Mouse (Mus musculus) midbrain, embryonic 12.5 days (tissue): ENCODE data around the gene Taf3. TPM values are rescaled to one million over a fixed set of nuclear protein-coding genes. Genes with fewer than 3 reads are reported as not detected.

Experiments used
- ATAC-seq: fragments of 200-750 bp; cut with Nextera tagmentation; 2 replicates; pipeline ENCODE4 v1.8.0; 2017; ENCODE audit warnings: low read depth, moderate TSS enrichment, moderate library complexity; ENCODE audit not compliant: low FRiP score
- H3K27ac ChIP-seq: fragments of 300-500 bp; sonication (generic); replicated peaks from 2 replicates; pipeline ENCODE4 v1.5.1; 2016; ENCODE audit warnings: mild to moderate bottlenecking
- H3K27me3 ChIP-seq: fragments of 300-500 bp; sonication (generic); 2 replicates; pipeline ENCODE4 v1.6.1; 2016; ENCODE audit warnings: mild to moderate bottlenecking
- H3K36me3 ChIP-seq: fragments of 300-500 bp; sonication (generic); 2 replicates; pipeline ENCODE4 v1.6.1; 2016
- H3K4me1 ChIP-seq: fragments of 300-500 bp; sonication (generic); 2 replicates; pipeline ENCODE4 v1.6.1; 2016
- H3K4me2 ChIP-seq: fragments of 300-500 bp; sonication (generic); replicated peaks from 2 replicates; pipeline ENCODE4 v1.6.1; 2016; ENCODE audit warnings: mild to moderate bottlenecking, moderate library complexity
- H3K4me3 ChIP-seq: fragments of 300-500 bp; sonication (generic); 2 replicates; pipeline ENCODE4 v1.5.1; 2016; ENCODE audit warnings: mild to moderate bottlenecking
- H3K9ac ChIP-seq: fragments of 300-500 bp; sonication (generic); replicated peaks from 2 replicates; pipeline ENCODE4 v1.6.1; 2016; ENCODE audit warnings: mild to moderate bottlenecking, moderate library complexity
- H3K9me3 ChIP-seq: fragments of 300-500 bp; sonication (generic); 2 replicates; pipeline ENCODE4 v1.6.1; 2016; ENCODE audit warnings: mild to moderate bottlenecking
- WGBS: fragments of 180-500 bp; shearing (Covaris S2); methylation state at CpG from one replicate; pipeline ENCODE4 v1.1.7; 2016; 5-methylcytosine and 5-hydroxymethylcytosine counted together
- polyA plus RNA-seq: library from polyadenylated mRNA; unstranded; fragments of >200 nt; fragmentation: Nextera tagmentation; extraction: Ambion mirVana; gene quantifications from 2 replicates; pipeline ENCODE4 v1.2.1, GENCODE M21; 2016

Taf3 gene
- polyA plus RNA-seq, 1 experiment from 2014 or later, result 18.1 TPM

DNA sequence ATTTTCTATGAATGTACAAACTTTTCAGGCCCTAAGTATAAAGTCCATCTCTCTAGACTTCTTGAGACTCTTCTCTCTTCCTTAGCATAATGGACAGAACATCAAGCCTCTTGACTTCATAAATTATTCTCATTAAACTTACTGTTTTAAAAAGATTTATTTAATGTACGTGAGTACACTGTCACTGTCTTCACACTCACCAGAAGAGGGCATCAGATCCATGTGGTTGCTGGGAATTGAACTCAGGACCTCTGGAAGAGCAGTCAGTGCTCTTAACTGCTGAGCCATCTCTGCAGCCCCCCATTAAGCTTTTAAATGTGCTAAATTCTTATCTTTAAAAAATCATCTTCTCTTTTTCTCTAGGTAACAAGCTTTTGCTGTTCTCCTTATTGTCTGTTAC is 105.4 kb downstream of the Taf3 start:
- Histone ChIP-seq H3K9me3 (no peaks in the 10 kb centered on the region), H3K27me3 (no peaks in the 10 kb centered on the region), H3K4me3 (no peak overlapping the region), H3K9ac (no peak overlapping the region), H3K27ac (no peak overlapping the region), H3K4me1 (no peaks in the 10 kb centered on the region), H3K4me2 (no peak overlapping the region), H3K36me3 (peaks cover 6% of the 10 kb centered on the region; the same call in 1 of the 2 replicates)
- no peak for ATAC-seq
- 88% methylated on average over 1 of the region's 1 CpGs for WGBS

DNA sequence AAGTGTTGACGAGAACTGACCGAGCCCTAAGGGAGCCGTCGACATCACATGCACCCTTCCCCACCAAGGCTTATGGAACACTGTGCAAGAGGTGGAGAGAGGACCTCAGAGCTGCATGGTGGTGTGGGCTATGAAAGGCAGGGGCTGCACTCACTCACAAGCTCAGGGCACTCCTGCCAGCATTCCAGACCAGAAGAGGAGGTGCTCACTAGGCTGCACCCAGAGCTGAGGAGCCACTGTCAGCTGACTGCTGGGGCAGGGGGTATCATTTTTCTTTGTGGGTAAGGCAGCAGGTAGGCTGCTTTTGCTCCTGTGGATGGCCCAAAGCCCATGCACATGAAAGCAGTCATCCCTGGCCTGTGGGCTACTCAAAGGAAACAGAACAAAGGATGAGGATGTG is 109.1 kb downstream of the Taf3 start:
- Histone ChIP-seq H3K4me3 (no peak overlapping the region), H3K4me1 (no peaks in the 10 kb centered on the region), H3K9me3 (no peaks in the 10 kb centered on the region), H3K27me3 (no peaks in the 10 kb centered on the region), H3K36me3 (peaks cover 6% of the 10 kb centered on the region; the same call in 1 of the 2 replicates), H3K27ac (no peak overlapping the region), H3K9ac (no peak overlapping the region), H3K4me2 (no peak overlapping the region)
- 93% methylated on average over 4 of the region's 4 CpGs for WGBS
- 0 out of 2 replicates have a peak, but pooled peaks have one; percentile 19 for ATAC-seq

DNA sequence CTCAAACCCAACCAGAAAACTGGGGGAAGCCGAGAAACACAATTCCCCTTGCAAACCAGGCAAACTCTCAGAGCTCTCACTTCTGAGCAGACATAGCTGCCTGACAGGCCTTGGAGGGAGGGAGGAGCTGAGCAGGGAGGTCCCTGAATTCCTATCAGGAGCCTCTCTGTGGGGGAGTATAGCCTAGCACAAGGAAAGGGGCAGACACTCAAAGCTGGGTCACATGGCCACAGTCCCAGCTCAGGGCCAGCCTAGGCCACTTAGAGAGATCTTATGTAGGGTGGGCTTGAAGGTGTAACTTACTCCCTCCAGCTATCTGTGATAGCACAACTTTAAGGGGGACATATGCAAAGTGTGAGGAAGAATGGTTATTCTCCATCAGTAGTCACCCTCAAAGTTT is 112.4 kb downstream of the Taf3 start:
- Histone ChIP-seq H3K9ac (no peak overlapping the region), H3K27me3 (no peaks in the 10 kb centered on the region), H3K4me3 (no peak overlapping the region), H3K4me2 (no peak overlapping the region), H3K36me3 (peaks cover 6% of the 10 kb centered on the region; the same call in 1 of the 2 replicates), H3K9me3 (no peaks in the 10 kb centered on the region), H3K27ac (no peak overlapping the region), H3K4me1 (no peaks in the 10 kb centered on the region)
- WGBS, result 33% methylated on average over 1 of the region's 1 CpGs
- ATAC-seq, result peak; percentile 58; the same call in 1 of the 2 replicates

DNA sequence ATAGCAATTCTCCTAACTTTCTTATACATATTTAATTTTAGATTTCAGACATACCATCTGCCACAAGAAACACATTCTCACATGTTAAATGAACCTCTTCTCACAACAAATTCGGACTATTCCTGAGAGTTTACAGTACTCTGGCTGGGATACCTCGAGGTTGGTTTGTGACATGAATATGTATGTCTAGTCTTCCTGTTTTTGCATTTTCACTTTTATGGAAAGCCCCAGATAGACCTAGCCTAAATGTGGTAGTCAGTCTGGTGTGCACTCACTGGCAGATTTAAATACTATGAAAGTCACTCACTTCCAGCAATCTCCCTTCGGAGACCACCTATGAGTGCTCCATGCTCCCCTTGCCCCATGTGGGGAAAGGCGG is 121.5 kb downstream of the Taf3 start:
- H3K27me3 ChIP-seq, result no peaks in the 10 kb centered on the region
- ATAC-seq, result no peak

DNA sequence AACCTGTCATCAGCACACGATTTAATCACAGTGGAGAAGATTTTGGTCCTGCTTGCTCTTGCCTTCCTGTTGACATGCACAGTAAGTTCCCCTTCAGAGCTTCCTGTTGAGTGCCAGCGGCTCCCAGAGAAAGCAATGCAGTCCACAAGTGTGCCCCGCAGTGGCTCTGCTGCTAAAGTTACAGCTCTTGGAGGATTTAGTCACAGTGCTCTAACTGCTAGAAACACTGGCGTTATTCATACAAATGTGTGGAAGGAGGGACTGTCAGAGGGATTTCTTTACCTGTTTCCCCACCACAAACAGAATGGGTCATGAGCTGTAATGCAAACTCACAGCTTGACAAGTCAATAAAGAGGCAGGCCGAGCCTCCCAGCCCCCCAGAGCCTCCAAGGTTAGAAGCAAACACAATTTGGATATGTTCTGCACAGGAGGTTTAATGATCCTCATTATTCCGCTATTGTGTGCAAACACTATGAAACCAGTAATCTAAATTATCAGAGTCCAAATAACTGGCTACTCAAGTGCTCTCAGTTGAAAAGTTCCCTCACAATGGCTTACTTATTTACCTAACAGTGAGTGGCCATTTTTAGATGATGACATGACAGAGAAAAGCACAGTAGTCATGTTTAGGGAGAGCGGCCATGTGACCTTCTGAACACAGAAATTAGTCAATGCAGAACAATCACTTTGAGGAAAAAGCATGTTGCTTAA is 122.0 kb downstream of the Taf3 start:
- Histone ChIP-seq H3K27ac (no peak overlapping the region), H3K4me1 (peaks cover 6% of the 10 kb centered on the region; the same call in 1 of the 2 replicates), H3K27me3 (no peaks in the 10 kb centered on the region), H3K9me3 (no peaks in the 10 kb centered on the region), H3K4me3 (no peak overlapping the region), H3K4me2 (no peak overlapping the region), H3K9ac (no peak overlapping the region), H3K36me3 (no peaks in the 10 kb centered on the region)
- ATAC-seq, result no peak
- WGBS, result 43% methylated on average over 7 of the region's 7 CpGs

More for the DNA sequence above, 121.5 kb downstream of the Taf3 start:
- Histone ChIP-seq H3K36me3 (no peaks in the 10 kb centered on the region), H3K9ac (no peak overlapping the region), H3K4me1 (peaks cover 6% of the 10 kb centered on the region; the same call in 1 of the 2 replicates), H3K4me3 (no peak overlapping the region), H3K4me2 (no peak overlapping the region), H3K9me3 (no peaks in the 10 kb centered on the region), H3K27ac (no peak overlapping the region)
- WGBS, result 77% methylated on average over 4 of the region's 4 CpGs

DNA sequence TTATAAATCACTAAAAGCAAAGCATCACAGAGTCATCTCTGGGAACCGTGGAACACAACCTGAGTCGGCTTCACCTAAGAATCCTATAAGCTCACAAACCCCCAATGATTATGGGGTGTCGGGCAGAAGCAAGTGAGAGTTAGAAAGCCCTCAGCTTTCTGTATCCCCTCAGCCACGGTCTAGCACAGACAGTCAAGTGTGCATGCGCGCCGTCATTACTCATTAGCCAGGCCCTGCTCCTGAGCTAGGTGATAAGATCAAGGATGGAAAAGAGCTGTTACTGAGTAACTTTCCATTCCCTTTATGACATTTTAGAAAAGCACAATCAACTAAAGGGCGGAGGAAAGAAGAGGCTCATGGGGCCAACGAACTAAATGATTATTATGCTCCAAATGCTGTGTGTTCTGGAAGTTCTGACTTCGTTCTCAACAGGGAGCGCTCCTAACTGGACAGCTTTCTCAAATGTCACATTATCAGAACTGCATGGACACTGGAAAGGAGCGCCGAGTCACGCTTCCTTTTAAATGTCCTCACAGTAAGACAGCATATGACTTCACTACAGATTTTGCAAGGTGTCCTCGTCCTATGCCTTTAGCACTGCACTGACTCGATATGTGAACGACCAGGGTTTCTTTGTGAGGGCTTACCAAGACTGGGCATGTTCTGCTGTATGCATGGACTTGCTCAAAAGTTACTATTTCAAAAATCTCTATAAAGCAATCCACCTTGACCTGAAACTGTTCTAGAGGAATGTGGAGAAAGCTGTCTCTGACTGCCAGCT is 129.5 kb downstream of the Taf3 start:
- Histone ChIP-seq H3K36me3 (peaks cover 16% of the 10 kb centered on the region), H3K4me3 (no peak overlapping the region), H3K9me3 (no peaks in the 10 kb centered on the region), H3K9ac (no peak overlapping the region), H3K27ac (no peak overlapping the region), H3K4me2 (no peak overlapping the region), H3K27me3 (no peaks in the 10 kb centered on the region), H3K4me1 (no peaks in the 10 kb centered on the region)
- no peak for ATAC-seq
- 94% methylated on average over 17 of the region's 17 CpGs for WGBS

DNA sequence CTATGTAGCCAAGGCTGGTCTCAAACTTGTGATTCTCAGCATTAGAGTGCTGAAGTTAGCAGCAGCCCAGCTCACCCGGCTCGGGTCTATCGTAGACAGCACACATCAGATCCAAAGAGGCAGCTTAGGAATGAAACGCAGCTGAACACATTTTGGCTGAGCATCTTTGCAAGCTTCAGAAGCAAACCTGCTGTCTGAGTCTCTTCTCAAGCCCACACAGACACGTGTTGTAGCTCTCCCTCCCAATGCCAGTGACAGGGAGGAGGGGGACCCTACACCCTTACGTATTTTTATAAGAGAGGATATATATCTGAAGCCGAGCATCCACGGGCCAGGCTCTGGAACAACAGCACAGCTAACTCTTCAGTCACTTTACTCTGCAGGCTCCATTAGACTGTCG is 130.8 kb downstream of the Taf3 start:
- H3K4me2 ChIP-seq, result no peak overlapping the region
- no peak for ATAC-seq
- no peaks in the 10 kb centered on the region for H3K4me1 ChIP-seq
- no peaks in the 10 kb centered on the region for H3K27me3 ChIP-seq
- no peaks in the 10 kb centered on the region for H3K9me3 ChIP-seq
- H3K36me3 ChIP-seq, result peaks cover 16% of the 10 kb centered on the region
- 89% methylated on average over 9 of the region's 9 CpGs for WGBS
- H3K9ac ChIP-seq, result no peak overlapping the region
- no peak overlapping the region for H3K4me3 ChIP-seq
- no peak overlapping the region for H3K27ac ChIP-seq

DNA sequence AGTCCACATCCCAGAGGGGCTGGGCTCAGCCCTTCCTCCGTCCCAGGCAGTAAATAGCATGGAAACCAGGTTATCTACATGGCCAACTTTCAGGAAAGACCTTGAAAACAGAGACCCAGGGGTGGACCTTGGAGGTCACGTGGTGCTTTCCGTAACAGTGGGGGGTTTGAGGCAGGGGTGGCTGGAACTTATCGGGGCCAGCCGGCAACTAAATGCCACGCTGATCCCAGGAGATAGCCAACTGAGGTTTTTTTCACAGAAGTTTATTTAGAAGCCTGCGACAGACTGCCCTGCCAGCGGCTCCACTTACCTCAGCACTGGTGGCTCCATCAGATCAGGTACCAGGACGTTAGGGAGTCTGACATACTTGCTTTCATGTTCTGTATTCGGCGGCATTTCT is 142.4 kb downstream of the Taf3 start:
- no peak overlapping the region for H3K4me3 ChIP-seq
- ATAC-seq, result no peak
- peaks cover 5% of the 10 kb centered on the region; the same call in 1 of the 2 replicates for H3K4me1 ChIP-seq
- 9% methylated on average over 11 of the region's 11 CpGs for WGBS
- H3K9me3 ChIP-seq, result no peaks in the 10 kb centered on the region
- no peak overlapping the region for H3K27ac ChIP-seq
- H3K9ac ChIP-seq, result no peak overlapping the region
- H3K4me2 ChIP-seq, result 0 out of 2 replicates have a peak overlapping the region, but pooled peaks have one; percentile 11
- H3K36me3 ChIP-seq, result no peaks in the 10 kb centered on the region
- H3K27me3 ChIP-seq, result peaks cover 7% of the 10 kb centered on the region; the same call in 1 of the 2 replicates

DNA sequence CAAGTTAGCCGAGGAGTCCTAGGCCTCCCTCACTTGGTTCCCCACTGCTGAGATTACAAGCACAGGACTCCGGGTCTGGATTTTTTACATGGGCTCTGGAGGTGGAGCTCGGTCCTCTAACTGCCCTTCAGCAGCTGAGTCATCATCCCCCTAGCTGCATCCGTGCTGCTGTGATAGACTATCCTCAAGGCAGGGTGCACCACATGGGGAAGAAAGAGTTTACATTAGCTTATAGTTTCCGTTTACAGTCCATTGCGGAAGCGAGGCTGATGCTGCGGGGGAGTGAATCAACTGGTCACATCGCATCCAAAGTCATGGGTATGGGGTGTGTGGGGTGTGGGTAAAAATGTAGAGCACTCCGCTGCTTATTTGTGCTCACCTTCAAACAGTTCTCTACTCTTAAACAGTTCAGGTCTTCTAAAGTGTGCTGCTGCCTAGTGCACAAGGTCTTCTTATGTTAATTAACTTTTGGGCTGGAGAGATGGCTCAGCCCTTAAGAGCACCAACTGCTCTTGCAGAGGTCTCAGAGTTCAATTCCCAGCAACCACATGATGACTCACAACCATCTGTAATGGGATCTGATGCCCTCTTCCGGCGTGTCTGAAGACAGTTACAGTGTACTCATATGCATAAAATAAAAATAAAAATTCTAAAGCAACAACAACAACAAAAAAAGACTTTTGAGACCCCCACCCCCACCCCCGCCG is 144.4 kb downstream of the Taf3 start:
- Histone ChIP-seq H3K36me3 (no peaks in the 10 kb centered on the region), H3K4me3 (no peak overlapping the region), H3K4me1 (peaks cover 5% of the 10 kb centered on the region; the same call in 1 of the 2 replicates), H3K9me3 (no peaks in the 10 kb centered on the region), H3K9ac (no peak overlapping the region), H3K27me3 (peaks cover 20% of the 10 kb centered on the region), H3K27ac (no peak overlapping the region), H3K4me2 (no peak overlapping the region)
- WGBS, result 76% methylated on average over 14 of the region's 14 CpGs
- no peak for ATAC-seq

DNA sequence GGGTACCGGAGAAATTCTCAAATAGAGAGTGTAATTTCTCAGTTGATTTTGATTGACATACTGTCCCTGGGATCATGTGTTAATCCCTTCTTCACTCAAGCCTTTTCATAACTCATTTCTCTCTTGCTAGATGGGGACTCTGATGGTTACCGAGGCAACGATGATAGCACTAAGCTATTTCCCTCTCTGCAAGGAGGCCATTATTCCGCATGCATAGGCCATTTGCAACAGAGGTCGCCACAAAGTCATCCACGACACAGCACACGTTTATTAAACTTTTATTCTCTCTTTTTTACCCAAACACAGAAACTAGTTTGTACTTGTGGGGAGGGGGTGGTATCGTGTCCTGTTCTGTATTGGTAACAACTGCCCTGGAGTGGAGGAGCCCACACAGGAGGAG is 150.6 kb downstream of the Taf3 start:
- ATAC-seq, result peak; percentile 24; the same call in 1 of the 2 replicates
- WGBS, result 5% methylated on average over 8 of the region's 8 CpGs

DNA sequence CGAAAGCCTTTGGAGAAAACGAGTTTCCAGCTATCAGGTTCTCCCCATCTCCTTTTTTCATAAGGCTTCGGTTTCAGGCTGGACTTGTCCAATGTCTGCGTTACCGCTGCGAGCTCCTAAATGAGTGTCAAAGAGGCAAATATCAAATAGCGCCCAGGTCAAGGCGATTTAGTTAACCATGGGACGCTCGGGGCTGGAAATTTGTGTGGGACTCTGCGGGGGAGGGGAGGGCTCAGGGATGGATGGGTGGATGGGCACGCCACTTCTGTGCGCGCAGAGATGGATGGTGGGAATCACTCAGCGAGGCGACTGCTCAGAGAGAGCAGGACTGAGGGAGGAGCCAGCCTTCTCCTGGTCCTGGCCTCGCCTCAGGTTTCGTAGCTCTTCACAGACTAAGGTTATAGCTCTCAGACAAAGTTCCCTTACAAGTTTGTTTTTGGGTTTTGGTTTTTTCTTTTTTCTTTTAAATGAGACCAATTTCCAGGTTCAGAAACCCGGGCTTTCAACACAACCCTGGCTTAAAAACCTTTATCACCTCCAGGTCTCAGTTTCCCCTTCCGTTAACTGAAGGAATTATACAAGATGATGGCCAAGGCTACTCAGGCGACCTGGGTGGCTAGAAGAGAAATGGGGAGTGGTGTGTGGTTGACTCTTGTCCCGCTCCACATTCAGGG is 152.2 kb downstream of the Taf3 start:
- no peak for ATAC-seq
- no peak overlapping the region for H3K9ac ChIP-seq
- H3K4me2 ChIP-seq, result peak overlapping the region; percentile 38
- peak overlapping the region; percentile 21 for H3K4me3 ChIP-seq
- H3K36me3 ChIP-seq, result no peaks in the 10 kb centered on the region
- WGBS, result under 1% methylated on average over 22 of the region's 22 CpGs
- H3K4me1 ChIP-seq, result peaks cover 8% of the 10 kb centered on the region; the same call in 1 of the 2 replicates
- H3K27ac ChIP-seq, result peak overlapping the region; percentile 30; the same call in 1 of the 2 replicates
- peaks cover 86% of the 10 kb centered on the region for H3K27me3 ChIP-seq
- H3K9me3 ChIP-seq, result no peaks in the 10 kb centered on the region

More for the DNA sequence above, 150.6 kb downstream of the Taf3 start:
- Histone ChIP-seq H3K9ac (no peak overlapping the region), H3K4me2 (no peak overlapping the region), H3K4me1 (peaks cover 8% of the 10 kb centered on the region; the same call in 1 of the 2 replicates), H3K27me3 (peaks cover 79% of the 10 kb centered on the region), H3K27ac (0 out of 2 replicates have a peak overlapping the region, but pooled peaks have one; percentile 10), H3K36me3 (no peaks in the 10 kb centered on the region), H3K9me3 (no peaks in the 10 kb centered on the region), H3K4me3 (no peak overlapping the region)
